Mouse (Mus musculus) bone marrow macrophage, adult 2 months (primary cell): ENCODE results near the gene Mettl2. TPM values are rescaled to one million over a fixed set of nuclear protein-coding genes. Genes with fewer than 3 reads are reported as not detected.
"Not testable (repeated sequence)": the region's sequence is repeated elsewhere in the genome, so short reads cannot be mapped to it uniquely, and the experiment has no call there.

Source experiments
- H3K27ac ChIP-seq: 2 replicates; pipeline ENCODE4 v1.5.1; 2012; ENCODE audit warnings: low read depth, low read length; ENCODE audit not compliant: insufficient read depth
- H3K4me1 ChIP-seq: 2 replicates; pipeline ENCODE4 v1.6.1; 2012; ENCODE audit warnings: low read length; ENCODE audit not compliant: control insufficient read depth, insufficient read depth
- H3K4me3 ChIP-seq: 2 replicates; pipeline ENCODE4 v1.5.1; 2012; ENCODE audit warnings: mild to moderate bottlenecking, low read length, moderate library complexity; ENCODE audit not compliant: insufficient read depth
- CTCF ChIP-seq: IDR thresholded peaks from 2 replicates; pipeline ENCODE4 v1.5.1; 2012; ENCODE audit warnings: low read depth, mild to moderate bottlenecking, low read length, moderate library complexity
- POLR2A ChIP-seq: IDR thresholded peaks from 2 replicates; pipeline ENCODE4 v1.6.1; 2012; ENCODE audit warnings: mild to moderate bottlenecking, low read depth, low read length, borderline replicate concordance
- polyA plus RNA-seq: library from polyadenylated mRNA; stranded (reverse); fragments of >200 nt; gene quantifications from 2 replicates; pipeline ENCODE4 v1.2.4, GENCODE M21; 2012; ENCODE audit not compliant: missing spikeins, insufficient read depth, insufficient read length

Mettl2 gene
- polyA plus RNA-seq, result 13.6 and 14.5 TPM in 2 replicates

DNA sequence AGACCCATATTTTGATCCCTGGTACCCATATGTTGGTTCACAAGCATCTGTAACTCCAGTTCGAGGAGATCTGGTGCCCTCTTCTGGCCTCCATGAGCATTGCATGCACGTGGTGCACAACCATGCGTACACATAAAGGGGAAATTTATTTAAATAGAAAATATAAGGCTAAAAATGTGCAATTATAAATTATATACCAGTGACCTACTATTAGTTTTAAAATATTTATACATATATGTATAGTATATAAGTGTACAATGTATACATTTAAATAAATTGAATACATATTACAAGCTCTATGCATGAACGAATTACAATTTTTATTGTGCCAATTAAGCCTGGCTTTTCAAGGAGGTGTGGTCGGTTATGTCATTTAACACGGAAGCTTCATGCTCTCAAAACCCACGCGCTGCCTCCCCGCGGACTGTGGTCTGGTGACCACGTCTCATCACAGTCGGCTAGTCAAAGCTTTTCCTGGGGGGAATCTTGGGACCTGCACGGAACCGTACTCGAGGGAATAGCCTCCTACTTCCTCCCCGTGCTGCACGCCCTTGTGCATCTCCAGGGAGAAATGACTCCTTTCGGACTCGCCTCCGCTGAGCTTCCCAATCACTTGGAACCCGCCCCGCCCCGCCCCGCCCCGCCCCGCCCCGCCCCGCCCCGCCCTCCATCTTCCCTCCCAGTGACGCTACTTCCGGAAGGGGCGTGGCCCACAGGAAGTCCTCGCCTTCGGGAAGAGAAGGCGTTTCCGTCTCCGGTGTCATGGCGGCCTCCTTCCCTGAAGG is at the start of gene Mettl2:
Gene Mettl2 (plus strand): TSS at position 691 of the 785 bp plus-strand sequence.
- Histone ChIP-seq H3K4me1 (peaks cover 9% of the 10 kb centered on the region), H3K27ac (peak within 1 kb of the TSS; percentile 50), H3K4me3 (peak within 1 kb of the TSS; percentile 75)
- TF ChIP-seq CTCF (peak; percentile 67), POLR2A (no peak)

DNA sequence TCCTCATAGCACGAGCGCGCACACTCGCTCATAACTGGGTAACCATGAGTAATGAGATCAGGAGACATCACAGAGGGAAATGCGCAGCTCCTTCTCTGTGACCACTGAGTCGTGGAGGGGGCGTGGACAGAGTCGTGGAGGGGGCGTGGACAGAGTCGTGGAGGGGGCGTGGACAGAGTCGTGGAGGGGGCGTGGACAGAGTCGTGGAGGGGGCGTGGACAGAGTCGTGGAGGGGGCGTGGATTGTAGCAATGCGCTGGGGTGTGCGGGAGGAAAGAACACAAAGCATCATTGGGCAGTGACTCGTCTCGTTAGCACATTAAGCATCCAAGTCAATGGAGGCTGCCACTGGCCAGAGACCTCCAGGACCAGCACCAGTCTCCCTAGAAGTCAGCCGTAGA is 13.8 kb upstream of the Mettl2 start:
- peaks cover 12% of the 10 kb centered on the region for H3K4me1 ChIP-seq
- H3K27ac ChIP-seq, H3K4me3 ChIP-seq: not testable (repeated sequence)

DNA sequence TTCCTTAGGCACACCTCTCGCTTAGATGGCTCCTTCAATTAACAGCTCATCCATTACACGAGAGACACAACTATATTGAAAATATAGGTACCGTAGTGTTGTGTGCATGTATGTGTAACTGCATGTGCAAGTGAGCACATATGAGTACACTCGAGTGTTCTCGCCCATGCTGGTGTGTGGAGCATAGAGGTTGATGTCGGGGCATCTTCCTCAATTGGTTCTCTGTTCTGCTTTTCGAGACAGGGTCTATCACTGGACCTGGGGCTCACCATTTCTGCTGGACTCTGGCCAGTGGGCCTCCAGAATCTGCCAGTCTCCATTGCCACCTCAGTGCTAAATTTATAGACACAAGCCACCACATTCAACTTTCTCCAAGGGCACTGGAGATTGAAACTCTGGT is 8.4 kb upstream of the Mettl2 start:
- TF ChIP-seq POLR2A, result no peak
- no peak for TF ChIP-seq CTCF
- Histone ChIP-seq H3K4me3 (no peak overlapping the region), H3K4me1 (peaks cover 16% of the 10 kb centered on the region), H3K27ac (no peak overlapping the region)

DNA sequence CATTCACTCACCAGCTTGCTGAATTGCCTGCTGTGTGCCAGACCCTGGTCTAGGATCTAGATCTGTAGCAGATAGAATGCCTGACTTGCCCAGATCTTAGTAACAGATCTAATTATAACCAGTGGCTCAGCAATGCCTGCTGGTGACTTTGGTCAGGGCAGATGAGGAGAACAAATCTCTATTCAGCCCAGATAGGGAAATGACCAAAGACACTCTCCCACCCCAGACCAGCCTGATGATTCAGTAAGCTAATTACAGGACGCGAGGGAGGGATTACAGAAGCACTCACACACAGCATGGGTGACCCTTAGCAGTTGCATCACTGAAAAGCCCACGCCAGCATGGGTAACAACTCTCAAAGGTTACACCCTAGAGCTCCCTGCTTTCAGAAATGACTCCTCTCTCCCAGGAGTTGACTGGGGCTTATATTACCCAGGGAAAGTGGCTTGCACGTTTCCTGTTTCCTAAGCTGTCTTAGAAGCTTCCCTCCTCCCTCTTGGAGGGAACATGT is 5.6 kb upstream of the Mettl2 start:
- H3K27ac ChIP-seq, result peak overlapping the region; percentile 40
- TF ChIP-seq CTCF, result no peak
- TF ChIP-seq POLR2A, result no peak
- H3K4me1 ChIP-seq, result peaks cover 16% of the 10 kb centered on the region
- H3K4me3 ChIP-seq, result peak overlapping the region; percentile 8; the same call in 1 of the 2 replicates

DNA sequence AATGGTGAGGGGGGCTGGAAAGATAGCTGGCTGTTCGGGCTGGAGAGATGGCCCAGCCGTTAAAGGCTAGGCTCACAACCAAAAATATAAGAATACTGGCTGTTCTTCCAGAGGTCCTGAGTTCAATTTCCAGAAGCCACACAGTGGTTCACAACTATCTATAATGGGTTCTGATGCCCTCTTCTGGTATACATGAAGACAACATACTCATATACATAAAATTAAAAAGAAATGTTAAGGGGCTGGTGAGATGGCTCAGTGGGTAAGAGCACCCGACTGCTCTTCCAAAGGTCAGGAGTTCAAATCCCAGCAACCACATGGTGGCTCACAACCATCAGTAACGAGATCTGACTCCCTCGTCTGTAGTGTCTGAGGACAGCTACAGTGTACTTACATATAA is 4.4 kb upstream of the Mettl2 start:
- not testable (repeated sequence) for H3K27ac ChIP-seq, H3K4me3 ChIP-seq
- H3K4me1 ChIP-seq, result peaks cover 16% of the 10 kb centered on the region

DNA sequence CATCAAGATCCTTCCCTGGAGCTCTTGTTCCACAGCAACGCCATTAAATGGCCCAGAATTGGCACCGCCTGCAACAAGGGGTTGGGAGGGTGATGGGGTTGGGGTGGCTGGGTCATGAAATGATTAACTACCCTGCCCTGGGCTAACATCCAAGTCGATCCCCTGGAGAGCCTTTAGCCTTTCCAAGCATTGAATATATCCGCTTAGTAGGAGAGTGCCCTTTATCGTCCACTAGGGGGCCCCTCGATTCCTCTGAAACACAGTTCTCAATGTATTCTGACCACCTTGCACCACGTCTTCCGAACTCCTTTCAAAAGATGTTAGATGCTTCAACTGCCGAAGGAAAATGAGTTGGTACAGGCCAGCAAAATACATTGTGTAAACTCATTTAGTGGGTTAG is 2.2 kb upstream of the Mettl2 start:
- no peak overlapping the region for H3K4me3 ChIP-seq
- peaks cover 19% of the 10 kb centered on the region for H3K4me1 ChIP-seq
- TF ChIP-seq POLR2A, result no peak
- 0 out of 2 replicates have a peak, but pooled peaks have one; percentile 29 for TF ChIP-seq CTCF
- no peak overlapping the region for H3K27ac ChIP-seq

DNA sequence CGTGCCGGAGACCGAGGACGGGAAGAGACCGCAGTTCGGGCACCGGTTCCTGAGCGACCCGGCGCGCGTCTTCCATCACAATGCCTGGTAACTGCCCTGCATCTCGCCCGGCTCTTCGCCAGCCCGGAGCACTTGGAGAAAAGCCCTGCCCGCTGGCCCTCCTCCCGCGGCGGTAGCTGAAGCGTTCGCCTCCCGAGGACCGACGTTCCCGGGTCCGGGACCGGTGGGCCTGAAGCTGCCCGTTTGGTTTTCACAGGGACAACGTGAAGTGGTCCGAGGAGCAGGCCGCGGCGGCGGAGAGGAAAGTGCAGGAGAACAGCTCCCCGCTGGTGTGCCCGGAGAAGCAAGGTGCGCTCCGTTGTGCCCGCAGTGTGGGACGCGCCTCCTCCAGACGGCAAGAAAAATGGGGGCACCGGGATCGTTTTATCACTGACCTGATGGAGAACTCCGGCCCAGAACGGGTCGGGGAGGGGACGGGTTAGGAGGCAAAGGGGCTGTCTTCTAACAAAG is 350 bp downstream of the Mettl2 start:
- Histone ChIP-seq H3K27ac (no peak overlapping the region), H3K4me3 (peak overlapping the region; percentile 75), H3K4me1 (peaks cover 5% of the 10 kb centered on the region)
- TF ChIP-seq POLR2A (no peak), CTCF (no peak)

DNA sequence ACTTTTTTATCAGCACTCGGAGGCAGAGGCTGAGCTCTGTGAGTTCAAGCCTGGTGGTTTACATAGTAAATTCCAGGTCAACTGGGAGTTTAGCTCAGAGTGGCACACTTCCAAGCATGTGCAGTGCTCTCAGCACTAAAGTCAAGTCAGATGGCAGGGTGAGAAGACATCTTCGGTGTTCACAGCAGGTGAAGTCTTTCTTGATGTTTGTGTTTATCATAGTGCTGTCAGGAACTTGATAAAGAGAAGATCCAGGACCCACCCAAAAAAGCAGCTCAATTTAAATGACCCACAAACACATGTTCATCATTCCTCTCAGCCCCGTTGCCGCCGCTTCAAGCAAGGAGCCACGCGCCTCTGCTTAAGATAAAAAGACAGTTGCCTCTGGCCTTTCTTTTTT is 9.5 kb downstream of the Mettl2 start:
- Histone ChIP-seq H3K4me1 (no peaks in the 10 kb centered on the region), H3K4me3 (no peak overlapping the region), H3K27ac (no peak overlapping the region)
- TF ChIP-seq CTCF, result no peak
- no peak for TF ChIP-seq POLR2A

DNA sequence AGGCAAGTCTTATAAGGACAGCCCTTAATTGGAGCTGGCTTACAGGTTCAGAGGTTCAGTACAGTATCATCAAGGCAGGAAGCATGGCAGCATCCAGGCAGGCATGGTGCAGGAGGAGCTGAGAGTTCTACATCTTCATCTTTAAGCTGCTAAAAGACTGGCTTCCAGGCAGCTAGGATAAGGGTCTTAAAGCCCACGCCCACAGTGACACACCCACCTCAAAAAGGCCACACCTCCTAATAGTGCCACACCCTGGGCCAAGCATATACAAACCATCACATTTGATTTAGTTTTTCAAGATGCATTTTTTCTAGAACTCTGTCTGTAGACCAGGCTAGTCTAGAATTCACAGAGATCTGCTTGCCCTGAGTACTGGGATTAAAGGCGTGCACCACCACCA is 11.0 kb downstream of the Mettl2 start:
- not testable (repeated sequence) for H3K4me3 ChIP-seq, H3K4me1 ChIP-seq, H3K27ac ChIP-seq

DNA sequence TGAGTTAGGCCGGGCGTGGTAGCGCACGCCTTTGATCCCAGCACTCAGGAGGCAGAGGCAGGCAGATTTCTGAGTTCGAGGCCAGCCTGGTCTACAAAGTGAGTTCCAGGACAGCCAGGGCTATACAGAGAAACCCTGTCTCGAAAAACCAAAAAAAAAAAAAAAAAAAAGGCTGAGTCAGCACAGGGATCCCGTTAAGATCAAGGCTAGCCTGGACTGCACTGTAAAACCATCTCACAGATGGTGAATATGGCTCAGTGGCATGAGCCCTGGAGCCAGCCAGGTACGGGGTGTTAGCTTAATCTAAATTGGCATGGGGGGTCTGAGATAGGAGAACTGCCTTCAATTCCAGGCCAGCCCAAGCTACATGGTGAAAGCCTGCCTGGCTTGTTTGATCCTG is 14.3 kb downstream of the Mettl2 start:
- H3K27ac ChIP-seq, H3K4me1 ChIP-seq, H3K4me3 ChIP-seq: not testable (repeated sequence)

DNA sequence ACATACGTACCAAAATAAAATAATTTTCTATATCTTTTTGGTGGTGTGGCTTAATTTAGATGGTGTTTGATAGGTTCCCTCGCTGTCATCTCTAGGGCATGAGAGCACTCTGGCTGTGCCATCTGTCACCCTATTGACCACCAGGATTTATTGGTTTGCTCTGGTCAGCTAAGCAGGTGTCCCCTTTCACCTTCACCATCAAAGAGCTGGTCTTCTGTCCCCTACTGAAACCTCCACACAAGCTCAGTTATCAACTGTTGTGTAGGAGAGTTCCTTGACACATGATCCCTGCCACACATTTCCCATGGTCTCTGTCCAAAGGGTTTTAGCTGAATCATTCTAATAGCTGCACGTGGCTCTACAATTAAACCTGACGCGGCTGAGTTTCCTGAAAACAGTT is 14.9 kb downstream of the Mettl2 start:
- H3K4me3 ChIP-seq, result no peak overlapping the region
- TF ChIP-seq POLR2A (no peak), CTCF (no peak)
- H3K4me1 ChIP-seq, result peaks cover 8% of the 10 kb centered on the region
- H3K27ac ChIP-seq, result no peak overlapping the region

DNA sequence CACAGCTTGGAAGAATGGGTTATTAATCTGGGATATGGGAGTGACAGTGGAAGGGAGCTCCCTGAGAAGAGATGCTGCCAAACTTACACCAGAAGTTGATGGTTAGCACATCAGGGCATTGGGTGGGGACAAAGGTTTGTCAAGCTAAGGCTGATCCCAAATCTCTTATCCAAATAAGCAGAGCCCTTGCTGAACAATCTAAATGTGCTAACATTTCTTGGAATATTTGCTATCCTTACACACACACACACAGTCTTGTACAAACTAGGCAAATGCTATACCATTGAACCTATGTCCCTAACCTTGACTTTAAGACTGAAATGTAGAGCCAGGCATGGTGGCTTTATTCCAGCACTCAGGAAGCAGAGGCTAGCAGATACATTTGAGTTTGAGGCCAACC is 17.3 kb downstream of the Mettl2 start:
- TF ChIP-seq POLR2A (no peak), CTCF (no peak)
- H3K27ac ChIP-seq, result no peak overlapping the region
- H3K4me1 ChIP-seq, result peaks cover 8% of the 10 kb centered on the region
- H3K4me3 ChIP-seq, result no peak overlapping the region
